Mouse (Mus musculus) v-Abl transformed pro-B cells (cell line): ENCODE results near the gene Ccdc144b.

Source experiments
- in situ Hi-C, 2 experiments: fragments of 400-800 bp; cut with MboI; formaldehyde crosslinking; loops; one replicate each; pipeline ENCODE4 v1.15.1; 2025; ENCODE audit not compliant: unreplicated experiment in 2 of 2

Gene Ccdc144b

DNA sequence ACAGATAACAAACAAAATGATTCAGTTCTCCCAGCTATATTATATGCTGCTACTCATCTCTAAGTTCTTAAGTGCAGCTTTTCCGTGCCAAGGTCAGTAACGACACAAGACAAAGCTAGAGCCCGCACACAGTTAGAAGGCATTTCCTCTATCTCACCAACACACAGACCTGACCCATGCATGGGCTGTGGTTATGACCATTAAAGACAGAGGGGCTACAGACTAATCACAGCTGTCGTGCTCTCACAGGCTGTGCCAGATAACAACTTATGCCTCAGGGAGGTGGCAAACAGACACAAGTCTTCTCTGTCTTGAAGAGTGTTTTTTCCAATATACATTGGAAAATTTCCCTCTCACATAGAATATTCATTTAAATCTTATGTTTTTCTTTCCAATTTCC, 88.4 kb downstream of the Ccdc144b start:
- in situ Hi-C loops, result loop anchor here in 1 of 2 experiments (25.0 kb wide), 1 partner anchor 522 kb away; the partner anchor contains the start of genes 1810062G17Rik and Anxa5

DNA sequence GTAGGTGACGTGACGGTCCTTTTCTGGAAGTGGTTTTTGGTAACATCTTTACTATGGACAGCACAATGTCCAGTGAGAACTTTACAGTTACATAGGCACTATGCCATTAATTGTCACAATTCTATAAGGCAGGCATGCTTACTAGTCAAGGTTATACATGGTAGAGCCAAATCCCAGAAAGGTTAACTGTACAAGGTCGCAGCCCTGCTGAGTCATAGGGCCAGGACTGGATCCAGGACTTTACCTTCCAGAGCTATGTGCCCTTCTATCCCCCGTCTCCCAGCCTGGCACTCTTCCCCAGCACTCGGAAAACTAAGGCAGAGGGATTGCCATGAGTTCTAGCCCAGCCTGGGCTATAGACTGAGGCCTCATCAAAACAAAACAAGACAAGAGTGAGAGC, 89.4 kb downstream of the Ccdc144b start:
- in situ Hi-C loops, result loop anchor here in 1 of 2 experiments (25.0 kb wide), 1 partner anchor 523 kb away; the partner anchor contains the start of genes 1810062G17Rik and Anxa5

DNA sequence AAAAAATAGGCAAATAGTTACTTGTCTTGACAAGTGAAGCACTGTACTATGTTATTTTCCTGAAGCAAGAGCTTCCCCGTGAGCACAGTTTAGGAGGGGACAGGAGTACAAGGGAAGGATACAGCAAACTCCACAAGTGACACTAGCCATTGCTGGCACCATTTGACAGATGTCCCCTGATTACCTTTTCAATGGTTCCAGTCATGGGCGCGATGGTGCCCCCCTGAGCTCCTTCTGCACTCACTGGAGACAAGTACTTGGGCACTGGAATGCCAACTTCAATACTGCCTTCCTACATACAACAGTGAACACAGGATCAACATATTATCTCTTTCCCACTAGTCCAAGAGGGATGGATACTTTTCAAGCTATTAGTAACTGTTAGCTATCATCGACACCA, 89.9 kb downstream of the Ccdc144b start:
- in situ Hi-C loops, result loop anchor here in 1 of 2 experiments (25.0 kb wide), 1 partner anchor 524 kb away; the partner anchor contains the start of genes 1810062G17Rik and Anxa5

DNA sequence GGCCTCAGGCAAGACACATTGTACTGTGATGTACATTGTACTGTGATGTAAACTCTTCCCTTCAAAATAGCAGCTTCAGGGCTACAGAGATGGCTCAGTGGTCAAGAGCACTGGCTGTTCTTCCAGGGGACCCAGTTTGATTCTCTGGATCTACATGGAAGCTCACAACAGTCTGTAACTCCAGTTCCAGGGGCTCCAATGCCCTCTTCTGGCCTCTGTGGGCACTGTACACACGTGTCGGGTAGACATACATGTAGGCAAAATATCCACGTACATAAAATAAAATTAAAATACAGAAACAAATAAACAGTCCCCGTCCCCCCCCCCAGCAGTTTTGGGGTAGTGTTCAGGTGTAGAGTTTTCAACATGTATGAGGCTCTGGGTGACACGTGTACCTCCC, 90.4 kb downstream of the Ccdc144b start:
- in situ Hi-C loops, result loop anchor here in 1 of 2 experiments (25.0 kb wide), 1 partner anchor 524 kb away; the partner anchor contains the start of genes 1810062G17Rik and Anxa5
